Mouse (Mus musculus) inflammation-experienced regulatory T-cells (primary cell): ENCODE data around the gene Cptp. TPM values are rescaled to one million over a fixed set of nuclear protein-coding genes. Genes with fewer than 3 reads are reported as not detected.

ENCODE experiments used
- polyA plus RNA-seq, 2 experiments: library from polyadenylated mRNA; unstranded; fragments of 100-300 nt; shearing (Covaris generic); gene quantifications; one replicate each; pipeline ENCODE4 v1.2.1; 2017

Cptp gene
- polyA plus RNA-seq: 10 to 100 TPM; 13.5 to 14.5 TPM

GRCm38 (mm10) chr4:155869317-155870033 lies at the start of gene Cptp, which contains the start of gene Ints11:
Gene Cptp, minus strand, starts transcription at chr4:155869440.
Gene Ints11, plus strand, starts transcription at chr4:155869546.

GRCm38 (mm10) chr4:155891551-155892001 lies 22.3 kb upstream of the Cptp start, which contains the start of the genes Pusl1 and Acap3:
Gene Pusl1, minus strand, starts transcription at chr4:155891781.
Gene Acap3, plus strand, starts transcription at chr4:155891822.

DNA sequence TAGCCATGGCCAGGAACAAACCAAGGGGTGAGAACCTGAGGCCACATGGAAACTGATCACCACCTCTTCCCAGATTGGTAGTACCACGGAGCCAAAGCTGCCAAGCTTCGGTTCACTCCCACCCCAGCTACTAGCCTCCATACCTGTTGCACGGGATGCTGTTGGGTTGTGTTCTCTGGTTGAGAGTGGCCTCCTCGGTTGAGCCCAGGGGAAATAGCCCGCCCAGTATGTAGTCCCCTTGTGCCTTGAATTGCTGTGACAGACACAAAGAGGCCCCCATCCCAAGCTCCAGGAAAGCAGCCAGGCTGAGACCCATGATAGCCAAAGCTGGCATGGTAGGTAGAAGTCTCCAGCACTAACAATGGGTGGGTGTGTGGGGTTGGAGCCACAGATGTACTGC lies 6.2 kb downstream of the Cptp start, which contains the start of gene Tas1r3:
Gene Tas1r3, minus strand, starts transcription at position 362 of the 400 bp plus-strand sequence.

GRCm38 (mm10) chr4:155846871-155847578 lies 22.2 kb downstream of the Cptp start, which contains the start of gene Dvl1:
Gene Dvl1, plus strand, starts transcription at chr4:155847402.

DNA sequence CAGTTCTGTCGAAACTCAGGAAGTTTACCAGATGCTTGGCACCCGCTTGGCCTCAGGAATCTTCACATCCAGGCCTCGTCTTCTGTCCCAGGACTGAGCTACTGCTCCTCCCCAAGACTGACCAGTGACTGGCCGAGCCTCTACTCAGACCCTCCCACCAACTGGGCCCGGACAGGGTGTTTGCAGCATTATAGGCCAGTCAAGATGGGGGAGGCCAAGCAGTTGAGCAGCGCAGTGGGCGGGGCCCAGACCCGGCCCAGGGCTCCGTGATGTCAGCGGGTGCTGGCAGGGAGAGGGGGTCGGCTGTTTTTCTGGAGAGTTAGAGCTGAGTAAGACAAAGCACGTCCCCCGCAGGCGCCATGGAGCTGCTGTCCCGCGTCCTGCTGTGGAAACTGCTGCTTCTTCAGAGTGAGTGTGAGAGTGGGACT lies 29.7 kb downstream of the Cptp start, which contains the start of gene Mxra8:
Gene Mxra8, plus strand, starts transcription at position 198 of the 428 bp plus-strand sequence.

DNA sequence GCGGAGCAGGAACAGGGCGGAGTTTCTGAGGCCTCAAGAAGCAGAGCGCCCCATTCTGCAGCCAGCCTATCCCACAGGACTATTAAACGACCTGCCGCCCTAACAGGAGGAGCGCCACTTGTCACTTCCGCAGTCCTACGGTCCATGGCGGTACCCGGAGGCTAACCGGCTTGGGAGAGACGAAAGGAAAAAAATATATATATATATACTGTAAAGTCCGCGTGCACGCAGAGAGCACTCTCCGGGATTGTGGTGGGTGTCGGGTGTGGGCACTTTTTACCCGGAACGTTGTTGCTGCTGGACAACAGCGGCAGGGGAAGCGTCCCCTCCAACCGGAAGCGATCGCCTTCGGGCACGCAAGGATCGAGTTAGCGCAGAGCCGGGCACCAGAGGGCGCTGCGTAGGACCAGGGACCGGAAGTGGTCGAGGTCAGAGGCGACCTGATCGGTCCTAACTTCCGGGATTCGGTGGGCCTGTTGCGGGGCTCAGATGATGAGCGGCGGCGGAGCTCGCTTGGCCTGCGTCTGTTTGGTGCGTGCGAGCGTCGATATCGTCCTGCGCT lies 38.0 kb downstream of the Cptp start, which contains the start of gene Aurkaip1:
Gene Aurkaip1, plus strand, starts transcription at position 68 of the 562 bp plus-strand sequence.

Other genes with a start within 250 kb of the Cptp start
- gene Cdk11b, start 244.6 kb downstream of the Cptp start, polyA plus RNA-seq: 100 to 1,000 TPM; 137 to 173 TPM
- not detected for gene Gm10563, start 224.0 kb downstream of the Cptp start, polyA plus RNA-seq
- under 1 TPM; 0.71 to 0.90 TPM for gene Mmp23, start 216.1 kb downstream of the Cptp start, polyA plus RNA-seq
- 10 to 100 TPM; 42.2 to 82.6 TPM for gene Mib2, start 200.2 kb downstream of the Cptp start, polyA plus RNA-seq
- gene Fndc10, start 175.1 kb downstream of the Cptp start, polyA plus RNA-seq: 10 to 100 TPM; 11.3 to 18.9 TPM
- gene Ssu72, start 164.6 kb downstream of the Cptp start, polyA plus RNA-seq: 100 to 1,000 TPM; 152 to 154 TPM
- under 1 TPM; 0.84 to 0.94 TPM for gene Tmem240, start 134.6 kb downstream of the Cptp start, polyA plus RNA-seq
- 10 to 100 TPM; 70.7 to 72.2 TPM for gene Atad3a, start 108.3 kb downstream of the Cptp start, polyA plus RNA-seq
- 1 to 10 TPM in 1 of 2 experiments, under 1 TPM in 1; 0.25 to 2.2 TPM for gene Vwa1, start 94.7 kb downstream of the Cptp start, polyA plus RNA-seq
- gene Tmem88b, start 83.6 kb downstream of the Cptp start, polyA plus RNA-seq: under 1 TPM in 1 of 2 experiments, not detected in 1; 0.05 TPM
- 1 to 10 TPM in 1 of 2 experiments, not detected in 1; 2.5 TPM for gene Ankrd65, start 79.0 kb downstream of the Cptp start, polyA plus RNA-seq
- 100 to 1,000 TPM; 104 to 112 TPM for gene Mrpl20, start 66.6 kb downstream of the Cptp start, polyA plus RNA-seq
- 100 to 1,000 TPM; 255 to 303 TPM for gene Ccnl2, start 57.0 kb downstream of the Cptp start, polyA plus RNA-seq
- 100 to 1,000 TPM; 176 to 179 TPM for gene Aurkaip1, start 38.2 kb downstream of the Cptp start, polyA plus RNA-seq
- gene Mxra8, start 29.8 kb downstream of the Cptp start, polyA plus RNA-seq: 10 to 100 TPM in 1 of 2 experiments, 1 to 10 TPM in 1; 2.9 to 10.7 TPM
- 10 to 100 TPM; 59.9 to 70.5 TPM for gene Dvl1, start 22.0 kb downstream of the Cptp start, polyA plus RNA-seq
- gene Tas1r3, start 6.1 kb downstream of the Cptp start, polyA plus RNA-seq: under 1 TPM; 0.62 to 0.66 TPM
- gene Ints11, start 106 bp upstream of the Cptp start, polyA plus RNA-seq: 100 to 1,000 TPM; 104 to 139 TPM
- gene Pusl1, start 22.3 kb upstream of the Cptp start, polyA plus RNA-seq: 10 to 100 TPM; 32.2 to 57.2 TPM
- gene Acap3, start 22.4 kb upstream of the Cptp start, polyA plus RNA-seq: 10 to 100 TPM; 17.8 to 23.6 TPM
- 100 to 1,000 TPM; 125 to 168 TPM for gene Ube2j2, start 74.4 kb upstream of the Cptp start, polyA plus RNA-seq
- gene C1qtnf12, start 92.9 kb upstream of the Cptp start, polyA plus RNA-seq: 10 to 100 TPM in 1 of 2 experiments, 1 to 10 TPM in 1; 6.2 to 22.9 TPM
- 10 to 100 TPM; 10.8 to 17.6 TPM for gene B3galt6, start 123.2 kb upstream of the Cptp start, polyA plus RNA-seq
- 100 to 1,000 TPM; 475 to 560 TPM for gene Sdf4, start 123.4 kb upstream of the Cptp start, polyA plus RNA-seq
- gene Tnfrsf4, start 144.4 kb upstream of the Cptp start, polyA plus RNA-seq: 1,000 to 10,000 TPM in 1 of 2 experiments, 100 to 1,000 TPM in 1; 285 to 1,118 TPM
- 100 to 1,000 TPM; 452 to 977 TPM for gene Tnfrsf18, start 156.7 kb upstream of the Cptp start, polyA plus RNA-seq
- 1 to 10 TPM in 1 of 2 experiments, under 1 TPM in 1; 0.42 to 2.2 TPM for gene Ttll10, start 190.0 kb upstream of the Cptp start, polyA plus RNA-seq
- gene 9430015G10Rik, start 240.5 kb upstream of the Cptp start, polyA plus RNA-seq: 10 to 100 TPM; 26.0 to 42.9 TPM